Mouse (Mus musculus) liver, embryonic 12.5 days (tissue): Measurements from ENCODE around the gene Arrb2. TPM values are rescaled to one million over a fixed set of nuclear protein-coding genes. Genes with fewer than 3 reads are reported as not detected.
"Not testable (repeated sequence)": the region's sequence is repeated elsewhere in the genome, so short reads cannot be mapped to it uniquely, and the experiment has no call there.

Source experiments
- ATAC-seq: fragments of 200-750 bp; cut with Nextera tagmentation; 2 replicates; pipeline ENCODE4 v1.8.0; 2017; ENCODE audit warnings: moderate number of reproducible peaks, mild to moderate bottlenecking, moderate library complexity
- H3K27ac ChIP-seq: fragments of 300-500 bp; sonication (generic); 2 replicates; pipeline ENCODE4 v1.5.1; 2016; ENCODE audit warnings: mild to moderate bottlenecking
- H3K27me3 ChIP-seq: fragments of 300-500 bp; sonication (generic); replicated peaks from 2 replicates; pipeline ENCODE4 v1.6.1; 2016; ENCODE audit warnings: mild to moderate bottlenecking, moderate library complexity
- H3K36me3 ChIP-seq: fragments of 300-500 bp; sonication (generic); 2 replicates; pipeline ENCODE4 v1.6.1; 2016; ENCODE audit warnings: mild to moderate bottlenecking, moderate library complexity
- H3K4me1 ChIP-seq: fragments of 300-500 bp; sonication (generic); 2 replicates; pipeline ENCODE4 v1.6.1; 2016
- H3K4me2 ChIP-seq: fragments of 300-500 bp; sonication (generic); 2 replicates; pipeline ENCODE4 v1.6.1; 2016; ENCODE audit warnings: mild to moderate bottlenecking, moderate library complexity
- H3K4me3 ChIP-seq: fragments of 300-500 bp; sonication (generic); 2 replicates; pipeline ENCODE4 v1.5.1; 2016; ENCODE audit warnings: mild to moderate bottlenecking, moderate library complexity
- H3K9ac ChIP-seq: fragments of 300-500 bp; sonication (generic); 2 replicates; pipeline ENCODE4 v1.6.1; 2016; ENCODE audit warnings: mild to moderate bottlenecking, moderate library complexity
- H3K9me3 ChIP-seq: fragments of 300-500 bp; sonication (generic); replicated peaks from 2 replicates; pipeline ENCODE4 v1.6.1; 2016; ENCODE audit warnings: mild to moderate bottlenecking, moderate library complexity
- WGBS: fragments of 180-500 bp; shearing (Covaris S2); methylation state at CpG from one replicate; pipeline ENCODE4 v1.1.7; 2016; ENCODE audit not compliant: insufficient replicate concordance; 5-methylcytosine and 5-hydroxymethylcytosine counted together
- microRNA-seq: library from miRNA; unstranded; fragments of <30 nt; microRNA quantifications from one replicate; pipeline ENCODE4, GENCODE M21; 2017
- polyA plus RNA-seq: library from polyadenylated mRNA; unstranded; fragments of >200 nt; fragmentation: Nextera tagmentation; extraction: Ambion mirVana; gene quantifications from 2 replicates; pipeline ENCODE4 v1.2.1, GENCODE M21; 2016

Gene Arrb2
- polyA plus RNA-seq, 1 experiment from 2014 or later: 22.5 TPM

DNA sequence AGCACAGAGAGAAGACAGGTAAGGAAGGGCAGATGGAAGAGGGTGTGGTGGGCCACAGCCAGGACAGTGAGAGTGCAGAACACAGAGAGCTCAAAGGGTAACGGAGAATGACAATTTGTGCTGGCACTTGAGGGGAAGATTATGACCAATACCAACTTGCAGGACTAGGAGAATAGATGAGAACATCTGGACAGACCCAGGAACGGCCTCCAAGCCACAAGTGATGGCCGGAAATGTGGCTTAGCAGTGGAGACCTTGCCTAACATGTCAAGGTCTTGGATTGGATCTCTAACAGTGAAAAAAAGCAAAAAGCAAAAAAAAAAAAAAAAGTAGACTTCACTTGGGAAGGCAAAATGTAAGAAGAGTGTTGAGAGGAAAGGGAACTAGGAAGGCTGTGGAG lies 37.3 kb downstream of the Arrb2 start:
- no peak overlapping the region for H3K4me3 ChIP-seq
- H3K9me3 ChIP-seq: no peaks in the 10 kb centered on the region
- no peaks in the 10 kb centered on the region for H3K36me3 ChIP-seq
- H3K4me2 ChIP-seq: no peak overlapping the region
- ATAC-seq: no peak
- peaks cover 33% of the 10 kb centered on the region for H3K27me3 ChIP-seq
- H3K9ac ChIP-seq: no peak overlapping the region
- WGBS: 61% methylated on average over 3 of the region's 3 CpGs
- H3K4me1 ChIP-seq: peaks cover 11% of the 10 kb centered on the region
- H3K27ac ChIP-seq: no peak overlapping the region

DNA sequence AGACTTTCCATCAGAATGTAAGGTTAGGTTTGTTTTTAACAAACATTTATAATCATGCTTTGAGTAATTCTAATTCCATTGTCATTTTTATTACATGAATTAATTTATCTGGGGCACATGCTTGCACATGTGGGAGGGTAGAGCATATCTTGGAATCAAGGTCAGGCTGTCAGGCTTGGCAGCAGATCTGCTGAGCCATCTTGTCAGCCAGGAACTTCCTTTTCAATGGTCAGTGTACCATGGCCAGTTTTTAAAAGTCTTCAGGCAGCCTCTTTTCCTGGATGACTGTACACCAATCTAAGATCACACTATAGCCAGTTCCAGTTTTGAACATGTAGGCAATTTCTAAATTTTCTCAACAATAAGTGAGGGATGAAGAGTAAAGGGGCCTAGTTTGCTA lies 40.3 kb downstream of the Arrb2 start:
- Histone ChIP-seq H3K9ac (no peak overlapping the region), H3K36me3 (no peaks in the 10 kb centered on the region), H3K4me2 (no peak overlapping the region), H3K4me1 (peaks cover 5% of the 10 kb centered on the region), H3K4me3 (no peak overlapping the region), H3K27me3 (0 out of 2 replicates have a peak, but pooled peaks cover 6% of the 10 kb centered on the region), H3K9me3 (no peaks in the 10 kb centered on the region), H3K27ac (no peak overlapping the region)
- ATAC-seq: no peak

DNA sequence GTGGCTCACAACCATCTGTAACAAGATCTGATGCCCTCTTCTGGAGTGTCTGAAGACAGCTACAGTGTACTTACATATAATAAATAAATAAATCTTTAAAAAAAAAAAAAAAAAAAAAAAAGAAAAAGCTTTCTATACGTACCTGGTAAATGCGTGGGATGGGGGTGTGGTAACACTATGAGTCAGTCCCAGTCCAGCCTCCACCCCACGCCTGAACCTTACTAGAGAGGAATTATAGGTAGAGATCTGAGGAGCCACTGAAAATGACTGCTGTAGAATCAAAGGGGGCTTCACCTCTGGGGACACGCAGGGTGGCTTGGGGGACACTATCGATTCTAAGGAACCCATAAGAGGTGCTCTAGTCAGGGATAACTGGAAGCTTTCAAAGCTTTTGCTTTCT lies 40.9 kb downstream of the Arrb2 start:
- 0 out of 2 replicates have a peak overlapping the region, but pooled peaks have one; percentile 2 for H3K27ac ChIP-seq
- WGBS: 72% methylated on average over 5 of the region's 5 CpGs
- H3K9me3 ChIP-seq, H3K27me3 ChIP-seq, H3K4me2 ChIP-seq, H3K9ac ChIP-seq, H3K36me3 ChIP-seq, H3K4me1 ChIP-seq, ATAC-seq, H3K4me3 ChIP-seq: not testable (repeated sequence)

DNA sequence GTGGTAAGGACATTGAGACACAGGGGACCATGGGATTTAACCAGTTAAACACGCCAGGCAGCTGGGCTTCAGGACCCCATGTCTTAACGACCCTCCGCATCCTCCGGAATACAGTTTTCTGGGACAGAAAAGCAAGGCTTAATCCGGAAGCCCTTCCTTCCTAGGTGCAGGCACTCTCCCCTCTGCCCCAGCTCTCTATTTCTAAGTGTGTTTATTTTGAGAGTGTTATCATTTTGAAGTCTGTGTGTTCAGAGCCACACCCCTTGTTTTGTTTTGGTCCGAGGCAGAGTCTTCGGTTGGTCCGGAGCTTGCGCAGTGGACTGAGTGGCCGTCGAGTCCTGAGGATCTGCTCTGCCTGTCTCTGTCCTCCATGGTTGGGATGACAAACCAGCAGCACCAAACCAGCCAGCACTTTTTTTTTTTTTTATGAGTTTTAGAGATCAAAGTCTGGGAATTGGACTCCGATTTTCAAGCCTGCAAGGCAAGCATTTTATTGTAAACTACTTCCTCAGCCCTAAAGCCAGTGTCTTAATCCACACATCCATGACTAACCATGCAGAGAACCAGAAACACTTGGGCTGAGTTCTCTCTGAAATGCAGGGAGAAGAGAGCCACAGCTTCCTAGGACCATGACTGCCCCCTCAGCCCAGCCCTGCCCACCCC lies 42.6 kb downstream of the Arrb2 start:
- no peak for ATAC-seq
- 70% methylated on average over 12 of the region's 12 CpGs for WGBS
- no peak overlapping the region for H3K4me2 ChIP-seq

GRCm38 (mm10) chr11:70485498-70485897 lies 53.1 kb downstream of the Arrb2 start:
- no peak overlapping the region for H3K9ac ChIP-seq
- H3K9me3 ChIP-seq: no peaks in the 10 kb centered on the region
- 39% methylated on average over 2 of the region's 2 CpGs for WGBS
- no peak overlapping the region for H3K4me2 ChIP-seq
- H3K36me3 ChIP-seq: no peaks in the 10 kb centered on the region
- ATAC-seq: no peak
- no peaks in the 10 kb centered on the region for H3K4me1 ChIP-seq
- 0 out of 2 replicates have a peak, but pooled peaks cover 5% of the 10 kb centered on the region for H3K27me3 ChIP-seq
- H3K4me3 ChIP-seq: no peak overlapping the region
- H3K27ac ChIP-seq: no peak overlapping the region

More for the DNA sequence above, 42.6 kb downstream of the Arrb2 start:
- Histone ChIP-seq H3K27ac (no peak overlapping the region), H3K27me3 (no peaks in the 10 kb centered on the region; the same call in 1 of the 2 replicates), H3K4me3 (no peak overlapping the region), H3K9ac (no peak overlapping the region), H3K4me1 (peaks cover 5% of the 10 kb centered on the region; the same call in 1 of the 2 replicates), H3K9me3 (no peaks in the 10 kb centered on the region), H3K36me3 (no peaks in the 10 kb centered on the region)

DNA sequence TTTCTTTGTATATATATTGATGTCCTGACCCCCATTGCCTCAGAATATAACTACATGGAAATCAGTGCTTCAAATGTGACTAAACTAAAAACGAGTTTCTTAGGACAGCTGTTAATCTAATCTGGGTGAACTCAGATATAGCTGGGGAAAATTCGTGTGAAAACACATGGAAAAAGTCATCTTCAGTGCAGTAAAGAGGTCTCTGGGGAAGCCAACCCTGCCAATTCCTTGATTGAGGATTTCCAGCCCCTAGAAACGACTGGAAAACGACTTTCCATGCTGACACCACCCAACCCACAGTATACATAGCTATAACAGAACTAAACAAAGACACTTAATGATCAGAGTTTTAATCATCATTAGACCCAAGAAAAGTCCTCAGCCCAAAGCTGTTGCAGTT lies 55.4 kb downstream of the Arrb2 start:
- no peak overlapping the region for H3K4me2 ChIP-seq
- no peak overlapping the region for H3K4me3 ChIP-seq
- H3K27ac ChIP-seq: no peak overlapping the region
- no peaks in the 10 kb centered on the region for H3K4me1 ChIP-seq
- ATAC-seq: no peak
- peaks cover 5% of the 10 kb centered on the region; the same call in 1 of the 2 replicates for H3K27me3 ChIP-seq
- WGBS: 33% methylated on average over 4 of the region's 4 CpGs
- no peaks in the 10 kb centered on the region for H3K36me3 ChIP-seq
- H3K9me3 ChIP-seq: no peaks in the 10 kb centered on the region
- H3K9ac ChIP-seq: no peak overlapping the region

DNA sequence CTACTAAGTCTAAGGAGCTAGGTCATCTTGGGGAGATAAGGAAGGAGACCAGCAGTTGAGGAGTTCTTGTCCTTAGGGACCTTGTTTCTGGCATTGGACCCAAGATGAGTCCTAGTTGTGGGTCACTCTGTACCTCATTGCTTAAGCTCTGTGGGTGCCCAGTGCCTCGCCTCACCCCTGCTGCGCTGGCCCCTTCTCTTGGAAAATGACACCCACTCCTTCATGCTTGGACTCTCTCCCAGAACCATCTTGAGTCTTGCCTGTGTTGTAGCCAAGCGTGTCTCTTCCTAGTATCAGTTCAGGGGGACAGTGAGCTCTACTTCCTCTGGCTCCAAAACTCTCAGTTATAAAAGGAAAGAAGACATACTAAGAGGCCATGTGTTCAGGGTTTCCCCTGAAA lies 56.7 kb downstream of the Arrb2 start:
- ATAC-seq: no peak
- Histone ChIP-seq H3K36me3 (no peaks in the 10 kb centered on the region), H3K4me1 (no peaks in the 10 kb centered on the region), H3K9me3 (no peaks in the 10 kb centered on the region), H3K4me3 (no peak overlapping the region), H3K27me3 (peaks cover 5% of the 10 kb centered on the region; the same call in 1 of the 2 replicates), H3K4me2 (no peak overlapping the region), H3K9ac (no peak overlapping the region), H3K27ac (no peak overlapping the region)
- 70% methylated on average over 3 of the region's 3 CpGs for WGBS

DNA sequence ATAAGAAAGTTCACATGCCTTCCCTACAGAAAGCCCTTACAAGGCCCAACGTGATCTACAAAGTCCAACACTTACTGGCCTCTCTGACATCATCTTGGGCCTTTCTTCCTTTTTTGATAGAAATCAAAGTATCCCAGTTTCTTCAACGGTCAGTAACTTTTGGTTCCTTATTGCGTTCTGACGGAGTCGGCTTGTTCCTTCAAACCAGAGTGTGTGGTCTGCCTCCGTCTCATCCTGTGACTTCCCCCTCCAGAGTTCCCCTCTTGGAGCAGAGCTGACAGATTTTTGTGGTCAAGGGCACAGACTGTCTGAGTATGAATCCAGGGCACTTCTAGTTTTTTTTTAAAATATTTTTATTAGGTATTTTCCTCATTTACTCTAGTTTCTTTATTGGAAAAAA lies 57.2 kb downstream of the Arrb2 start:
- Histone ChIP-seq H3K27ac (no peak overlapping the region), H3K9ac (no peak overlapping the region), H3K9me3 (no peaks in the 10 kb centered on the region), H3K4me2 (no peak overlapping the region), H3K36me3 (no peaks in the 10 kb centered on the region), H3K27me3 (peaks cover 5% of the 10 kb centered on the region; the same call in 1 of the 2 replicates), H3K4me1 (no peaks in the 10 kb centered on the region), H3K4me3 (no peak overlapping the region)
- 16% methylated on average over 6 of the region's 6 CpGs for WGBS
- ATAC-seq: no peak

Small RNAs within 50 kb of the gene (microRNA-seq; reads per million reads assigned to microRNA genes)
- gene Mir7115: not detected

Other genes starting within 250 kb of the Arrb2 start
- 1.5 and 1.8 TPM in 2 replicates for gene Slc16a11, start 219.9 kb upstream of the Arrb2 start, polyA plus RNA-seq
- gene Slc16a13, start 211.6 kb upstream of the Arrb2 start, polyA plus RNA-seq: 6.1 and 8.5 TPM in 2 replicates
- 2.8 and 3.8 TPM in 2 replicates for gene Bcl6b, start 202.8 kb upstream of the Arrb2 start, polyA plus RNA-seq
- 97.4 and 104 TPM in 2 replicates for gene 0610010K14Rik, start 194.7 kb upstream of the Arrb2 start, polyA plus RNA-seq
- 6.2 and 7.8 TPM in 2 replicates for gene Gm21988, start 192.8 kb upstream of the Arrb2 start, polyA plus RNA-seq
- 159 and 173 TPM in 2 replicates for gene Rnasek, start 192.8 kb upstream of the Arrb2 start, polyA plus RNA-seq
- 24.7 and 26.8 TPM in 2 replicates for gene Alox12, start 177.3 kb upstream of the Arrb2 start, polyA plus RNA-seq
- gene Alox12e, start 110.0 kb upstream of the Arrb2 start, polyA plus RNA-seq: 0.12 and 0.20 TPM in 2 replicates
- gene Alox15, start 80.6 kb upstream of the Arrb2 start, polyA plus RNA-seq: 0.88 and 1.9 TPM in 2 replicates
- 28.6 and 29.7 TPM in 2 replicates for gene Pelp1, start 22.6 kb upstream of the Arrb2 start, polyA plus RNA-seq
- 19.7 and 21.7 TPM in 2 replicates for gene Med11, start 19.3 kb downstream of the Arrb2 start, polyA plus RNA-seq
- gene Zmynd15, start 26.8 kb downstream of the Arrb2 start, polyA plus RNA-seq: 0.12 and 0.23 TPM in 2 replicates
- gene Cxcl16, start 27.3 kb downstream of the Arrb2 start, polyA plus RNA-seq: 0.87 and 1.1 TPM in 2 replicates
- gene Tm4sf5, start 72.6 kb downstream of the Arrb2 start, polyA plus RNA-seq: 2.8 and 2.9 TPM in 2 replicates
- gene Vmo1, start 82.0 kb downstream of the Arrb2 start, polyA plus RNA-seq: 0.42 and 0.44 TPM in 2 replicates
- 15.3 and 17.5 TPM in 2 replicates for gene Gltpd2, start 86.6 kb downstream of the Arrb2 start, polyA plus RNA-seq
- 415 and 437 TPM in 2 replicates for gene Psmb6, start 92.7 kb downstream of the Arrb2 start, polyA plus RNA-seq
- not detected in 2 replicates for gene Gm40193, start 100.3 kb downstream of the Arrb2 start, polyA plus RNA-seq
- gene Pld2, start 107.4 kb downstream of the Arrb2 start, polyA plus RNA-seq: 2.0 and 2.6 TPM in 2 replicates
- 8.3 and 8.7 TPM in 2 replicates for gene Mink1, start 130.2 kb downstream of the Arrb2 start, polyA plus RNA-seq
- gene 4930544D05Rik, start 183.2 kb downstream of the Arrb2 start, polyA plus RNA-seq: not detected in 2 replicates
- not detected in 2 replicates for gene Chrne, start 186.6 kb downstream of the Arrb2 start, polyA plus RNA-seq
- gene Gp1ba, start 206.5 kb downstream of the Arrb2 start, polyA plus RNA-seq: 5.5 and 5.6 TPM in 2 replicates
- gene Rnf167, start 214.6 kb downstream of the Arrb2 start, polyA plus RNA-seq: 73.6 and 86.1 TPM in 2 replicates
- gene Slc25a11, start 214.8 kb downstream of the Arrb2 start, polyA plus RNA-seq: 77.3 and 83.3 TPM in 2 replicates
- 1,519 and 1,532 TPM in 2 replicates for gene Pfn1, start 222.0 kb downstream of the Arrb2 start, polyA plus RNA-seq
- 6.7 and 7.6 TPM in 2 replicates for gene Eno3, start 224.6 kb downstream of the Arrb2 start, polyA plus RNA-seq
- 76.8 and 84.5 TPM in 2 replicates for gene Spag7, start 236.8 kb downstream of the Arrb2 start, polyA plus RNA-seq